Mouse (Mus musculus) thymus, postnatal 25 days (tissue): Measurements from ENCODE around the gene Cdkn1b.

ENCODE experiments used
- DNase-seq: peaks from one replicate; pipeline ENCODE4 v3.0.0; 2022

Cdkn1b gene

DNA sequence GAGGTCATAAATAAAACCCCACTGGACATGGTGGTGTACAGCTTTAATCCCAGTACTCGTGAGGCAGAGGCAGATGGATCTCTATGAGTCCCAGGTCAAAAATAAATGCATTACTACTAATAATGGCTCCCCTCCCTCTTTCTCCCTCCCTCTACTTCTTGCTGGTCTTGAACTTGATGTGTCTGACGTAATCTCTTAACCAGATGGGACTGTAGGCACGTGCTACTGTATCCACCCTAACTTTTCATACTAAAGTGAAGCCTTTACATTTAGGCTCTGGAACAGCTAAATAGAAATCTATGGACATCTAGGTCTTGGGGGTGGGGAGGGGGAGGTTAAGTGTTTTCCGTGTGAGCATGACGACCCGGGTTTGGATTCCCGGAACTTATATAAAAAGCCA, 10.2 kb downstream of the Cdkn1b start:
- DNase-seq: no peak

GRCm38 (mm10) chr6:134931146-134931545, 10.9 kb downstream of the Cdkn1b start:
- no peak for DNase-seq

- DNase-seq: no peak
These were observed 12.4 kb downstream of the Cdkn1b start for GRCm38 (mm10) chr6:134932486-134933206.

DNA sequence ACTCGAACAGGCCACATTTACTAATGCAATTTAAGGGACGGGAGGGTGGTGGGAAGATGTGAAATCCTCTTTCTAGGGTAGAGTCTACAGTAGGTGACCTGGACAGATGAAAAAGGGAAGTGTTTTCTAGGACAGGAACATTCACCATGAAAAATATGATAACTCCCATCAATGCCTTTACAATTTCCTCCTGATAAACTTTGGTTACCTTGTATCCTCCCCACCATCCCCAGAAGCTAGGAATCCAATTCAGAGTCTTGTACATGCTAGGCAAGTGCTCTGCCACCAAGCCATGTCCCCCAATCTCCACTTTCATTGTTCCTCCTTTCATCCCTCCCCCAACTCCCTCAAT, 13.0 kb downstream of the Cdkn1b start:
- no peak for DNase-seq

- DNase-seq: no peak
These were observed 14.1 kb downstream of the Cdkn1b start for GRCm38 (mm10) chr6:134934305-134934704.

DNA sequence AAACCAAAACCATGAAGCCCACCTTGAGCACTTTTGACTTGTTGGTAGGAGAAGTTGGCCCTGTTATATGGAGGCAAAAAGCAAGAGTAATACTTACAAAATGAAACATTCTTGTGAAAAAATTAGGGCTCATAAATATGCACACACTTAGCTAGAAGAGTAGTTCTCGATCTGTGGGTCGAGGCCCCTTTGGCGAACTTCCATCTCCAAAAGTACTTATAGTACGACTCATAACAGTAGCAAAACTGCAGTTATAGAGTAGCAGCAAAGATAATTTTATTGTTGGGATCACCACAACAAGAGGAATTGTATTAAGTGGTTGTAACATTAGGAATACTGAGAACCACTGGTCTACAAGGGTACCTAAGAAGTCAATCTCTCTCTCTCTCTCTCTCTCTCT, 19.6 kb downstream of the Cdkn1b start:
- DNase-seq: no peak

GRCm38 (mm10) chr6:134943759-134944407, 23.7 kb downstream of the Cdkn1b start:
- no peak for DNase-seq

- DNase-seq: no peak
These were observed 25.9 kb downstream of the Cdkn1b start for GRCm38 (mm10) chr6:134946054-134946453.

GRCm38 (mm10) chr6:134946858-134947257, 26.7 kb downstream of the Cdkn1b start:
- DNase-seq: no peak

GRCm38 (mm10) chr6:134947311-134948087, 27.3 kb downstream of the Cdkn1b start:
- peak; percentile 75 for DNase-seq

- no peak for DNase-seq
These were observed 28.4 kb downstream of the Cdkn1b start for GRCm38 (mm10) chr6:134948522-134949061.

GRCm38 (mm10) chr6:134949241-134949640, 29.0 kb downstream of the Cdkn1b start:
- no peak for DNase-seq

- no peak for DNase-seq
These were observed 31.2 kb downstream of the Cdkn1b start for GRCm38 (mm10) chr6:134951364-134951763.

DNA sequence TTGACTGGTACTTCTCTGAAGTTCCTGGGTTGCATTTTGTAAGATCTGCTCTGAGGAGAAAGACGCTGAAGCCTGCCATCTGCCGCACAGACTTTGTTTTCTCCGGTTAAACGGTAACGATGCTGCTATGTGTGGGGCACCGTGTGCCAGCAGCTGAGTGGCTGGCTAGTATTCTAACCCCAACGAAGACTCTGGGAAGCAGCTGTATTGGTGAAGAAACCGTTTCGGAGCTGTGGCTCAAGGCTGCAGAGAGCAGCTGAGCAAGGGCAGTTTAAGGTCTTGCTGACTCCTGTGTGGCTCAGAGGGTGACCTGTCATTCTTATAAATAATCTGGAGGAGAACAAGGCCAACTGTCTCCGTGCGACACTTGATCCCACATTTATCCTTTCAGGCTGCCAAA, 33.8 kb downstream of the Cdkn1b start:
- no peak for DNase-seq

DNA sequence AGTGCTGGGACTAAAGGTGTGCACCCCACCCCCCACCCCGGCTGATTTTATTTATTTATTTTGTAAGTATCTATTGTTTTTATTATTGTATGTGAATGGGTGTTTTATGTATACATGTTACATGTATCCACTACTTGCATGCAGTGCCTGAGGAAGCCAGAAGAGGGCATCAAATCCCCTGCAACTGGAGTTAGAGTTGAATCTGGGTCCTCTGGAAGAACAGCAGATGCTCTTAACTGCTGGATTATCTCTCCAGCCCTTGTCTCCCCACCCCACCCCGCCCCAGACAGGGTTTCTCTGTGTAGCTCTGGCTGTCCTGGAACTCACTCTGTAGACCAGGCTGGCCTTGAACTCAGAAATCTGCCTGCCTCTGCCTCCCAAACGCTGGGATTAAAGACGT, 36.2 kb downstream of the Cdkn1b start:
- DNase-seq: peak; percentile 54

GRCm38 (mm10) chr6:134961286-134961685, 41.1 kb downstream of the Cdkn1b start:
- no peak for DNase-seq

DNA sequence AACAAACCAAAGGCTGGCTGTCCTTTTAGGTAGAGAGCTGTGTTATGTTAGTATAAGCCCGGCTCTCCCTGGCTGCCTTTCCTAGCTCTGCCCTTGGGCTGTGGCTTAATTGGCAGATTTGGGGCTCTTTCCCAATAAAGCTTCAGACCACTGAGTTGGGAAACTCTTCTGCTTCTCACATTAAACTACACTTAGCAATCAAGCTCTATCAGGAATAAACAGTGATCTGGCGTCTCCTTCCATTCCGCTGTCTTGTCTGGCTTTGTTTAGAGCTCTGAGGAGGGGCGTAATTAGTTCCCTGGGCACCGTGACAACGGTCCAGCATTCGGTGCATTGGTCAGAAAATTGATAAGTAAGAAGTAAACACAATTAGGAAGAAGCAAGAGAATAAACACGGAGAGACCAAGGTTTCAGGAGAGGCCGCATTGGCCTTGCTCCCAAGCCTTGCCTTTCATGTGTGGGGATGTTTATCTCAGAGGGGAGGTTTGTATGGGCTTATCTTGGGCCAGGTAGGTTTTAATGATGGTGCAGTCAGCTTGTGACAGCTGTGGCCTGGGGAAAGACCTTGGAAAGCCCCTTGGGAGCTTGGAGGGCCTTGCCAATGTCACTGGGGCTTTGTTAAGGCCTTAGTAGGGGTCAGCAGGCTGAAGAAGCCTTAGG, 41.8 kb downstream of the Cdkn1b start:
- DNase-seq: no peak

GRCm38 (mm10) chr6:134962518-134962893, 42.3 kb downstream of the Cdkn1b start:
- DNase-seq: no peak

DNA sequence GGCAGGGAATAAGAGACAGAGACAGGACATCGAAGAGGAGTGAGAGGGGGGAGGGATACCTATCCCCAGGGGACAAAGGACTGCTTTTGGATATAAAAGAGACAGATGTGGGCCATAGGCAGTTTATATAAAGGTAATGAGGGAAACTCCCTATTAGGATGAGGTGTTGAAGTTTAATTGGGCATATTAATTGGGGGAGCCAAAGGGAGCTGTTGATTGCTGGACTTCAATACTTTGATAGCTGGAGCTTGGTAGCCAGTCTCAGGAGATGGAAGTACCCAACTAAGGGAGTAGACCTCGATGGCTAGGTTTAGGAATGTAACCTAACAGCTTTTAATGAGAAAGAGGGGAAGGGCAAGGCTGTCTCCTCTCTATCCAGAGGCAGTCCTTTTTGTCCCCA, 43.7 kb downstream of the Cdkn1b start:
- DNase-seq: no peak

DNA sequence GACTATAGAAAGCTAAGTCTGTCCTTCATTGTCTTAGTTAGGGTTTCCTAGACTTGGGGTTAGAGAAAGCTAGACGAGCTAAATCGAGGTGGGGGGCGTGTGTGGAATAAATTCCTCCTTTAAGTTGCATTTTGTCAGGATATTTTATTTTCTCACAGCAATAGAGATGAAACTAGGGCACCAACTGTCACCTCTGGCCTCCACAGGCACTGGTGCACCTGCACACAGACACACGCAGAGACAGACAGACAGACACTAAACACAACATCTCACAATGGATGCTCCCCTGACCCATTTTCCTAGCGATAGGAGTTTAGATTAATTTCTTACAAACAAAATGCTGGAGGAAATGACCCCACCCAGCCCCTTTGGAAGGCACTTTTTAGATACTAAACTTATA, 46.5 kb downstream of the Cdkn1b start:
- DNase-seq: peak; percentile 40

DNA sequence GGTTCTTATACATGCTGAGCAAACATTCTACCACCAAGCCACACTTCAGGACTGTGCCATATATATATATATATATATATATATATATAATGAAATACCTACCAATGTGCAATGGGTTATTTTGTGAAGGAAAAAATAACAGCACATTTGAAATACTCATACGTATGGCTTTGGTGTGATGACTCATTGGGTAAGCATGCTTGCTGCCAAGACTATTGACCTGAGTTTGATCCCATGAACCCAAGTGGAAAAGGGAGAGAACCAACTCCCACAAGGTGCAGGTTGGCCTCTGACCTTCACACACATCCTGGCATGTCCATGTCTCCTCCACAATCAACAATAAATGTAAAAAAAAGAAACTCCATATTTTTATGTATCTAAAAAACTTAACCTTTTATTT, 48.1 kb downstream of the Cdkn1b start:
- no peak for DNase-seq

DNA sequence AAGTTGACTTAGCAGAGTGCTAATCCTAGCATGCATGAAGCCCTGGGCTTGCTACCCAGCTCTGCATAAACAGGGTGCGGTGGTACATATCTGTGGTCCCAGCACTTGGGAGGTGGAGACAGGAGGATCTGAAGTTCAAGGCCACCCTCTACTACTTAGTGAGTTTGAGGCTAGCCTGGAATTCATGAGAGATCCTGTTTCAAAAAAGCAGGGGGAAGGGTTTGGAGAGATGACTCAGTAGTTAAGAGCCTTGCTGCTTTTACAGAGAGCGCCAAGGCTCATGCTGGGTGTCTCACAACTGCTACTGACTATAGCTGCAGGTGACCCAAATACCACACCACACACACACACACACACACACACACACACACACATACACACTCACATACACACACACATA, 49.3 kb downstream of the Cdkn1b start:
- DNase-seq: no peak

- DNase-seq: no peak
These were observed 51.9 kb downstream of the Cdkn1b start for GRCm38 (mm10) chr6:134972096-134972495.
